In the genomic region with DNA sequence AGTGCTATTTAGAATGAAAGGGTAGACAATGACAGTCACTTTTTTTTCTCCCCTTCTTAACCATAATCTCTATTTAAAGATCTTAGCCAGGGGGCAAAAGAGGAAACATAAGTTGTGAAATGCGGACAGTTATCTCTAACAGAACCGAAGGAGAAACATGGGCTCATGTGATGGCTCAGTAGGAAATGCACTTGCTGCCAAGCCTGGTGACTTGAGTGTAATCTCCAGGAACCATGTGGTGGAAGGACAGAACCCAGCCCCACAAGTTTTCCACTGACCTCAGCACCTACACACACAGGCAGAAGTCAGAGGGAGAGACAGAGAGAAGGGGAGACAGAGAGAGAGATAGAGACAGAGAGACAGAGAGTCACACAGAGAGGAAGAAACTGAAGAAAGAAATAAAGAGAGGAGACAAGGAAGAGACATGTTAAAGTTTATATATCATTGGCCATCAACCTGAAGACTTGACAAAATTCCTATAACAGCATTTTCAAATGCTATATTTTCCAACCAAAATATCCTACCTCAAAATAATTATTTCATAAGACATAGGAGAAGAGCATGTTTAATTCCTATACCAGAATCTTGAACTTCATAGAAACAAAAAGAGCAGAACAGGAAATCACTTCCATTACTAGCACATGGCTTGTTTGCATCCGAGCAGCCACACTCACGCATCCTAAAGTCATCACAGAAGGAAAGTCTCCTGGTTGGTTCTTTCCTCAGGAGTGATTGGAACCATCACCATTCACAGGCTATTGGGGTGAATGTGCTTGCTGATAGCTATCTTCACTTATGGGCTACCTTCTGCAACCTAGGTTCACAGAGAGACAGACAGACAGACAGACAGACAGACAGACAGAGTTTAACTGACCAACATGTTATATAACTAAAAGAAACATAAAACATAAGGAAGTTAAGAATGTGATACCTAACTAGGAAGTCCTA, we compare ENCODE assay signal across 12 mouse cellular contexts. TPM values are rescaled to one million over a fixed set of nuclear protein-coding genes. Genes with fewer than 3 reads are reported as not detected.
DNase-seq lines count a peak whose midpoint lies in the region; ATAC-seq lines count a peak whose summit lies in the region.
"Had no signal": no experiment of that assay in that cellular context is flagged by ENCODE, and none has a peak within 500 bp of the region (broad histone marks: within the 10 kb centered on the region; RNA-seq: fewer than 3 reads in every experiment).

No protein-coding gene starts in this region.

- no peak overlapping the region for H3K4me2 ChIP-seq in embryonic facial prominence, embryonic 14.5 days (ENCODE audit: low read depth, low read length)
- no peak overlapping the region for H3K4me2 ChIP-seq in liver, embryonic 15.5 days
- H3K4me2 ChIP-seq: heart, embryonic 13.5 days; limb, embryonic 13.5 days had no signal

- H3K4me3 ChIP-seq in embryonic facial prominence, embryonic 14.5 days (ENCODE audit: low read depth, low read length): no peak overlapping the region
- no peak overlapping the region for H3K4me3 ChIP-seq in embryonic facial prominence, embryonic 10.5 days
- no peak overlapping the region for H3K4me3 ChIP-seq in liver, embryonic 15.5 days (replicated peaks)
- H3K4me3 ChIP-seq: heart, embryonic 13.5 days; limb, embryonic 13.5 days; myocyte had no signal

- 74% methylated on average over 4 of the region's 4 CpGs for WGBS in embryonic facial prominence, embryonic 14.5 days
- 86% methylated on average over 4 of the region's 4 CpGs for WGBS in embryonic facial prominence, embryonic 10.5 days
- WGBS in liver, embryonic 15.5 days (ENCODE audit: insufficient replicate concordance): 25% methylated on average over 4 of the region's 4 CpGs

- no peak overlapping the region for H3K9ac ChIP-seq in embryonic facial prominence, embryonic 14.5 days (ENCODE audit: low read depth, low read length)
- H3K9ac ChIP-seq in liver, embryonic 15.5 days: no peak overlapping the region
- H3K9ac ChIP-seq: heart, embryonic 13.5 days; limb, embryonic 13.5 days had no signal

- no peak overlapping the region for H3K27ac ChIP-seq in embryonic facial prominence, embryonic 14.5 days (replicated peaks; ENCODE audit: low read depth, low read length)
- no peak overlapping the region for H3K27ac ChIP-seq in embryonic facial prominence, embryonic 10.5 days (replicated peaks)
- H3K27ac ChIP-seq in liver, embryonic 15.5 days (replicated peaks): no peak overlapping the region
- H3K27ac ChIP-seq: heart, embryonic 13.5 days; limb, embryonic 13.5 days had no signal

- H3K4me1 ChIP-seq in embryonic facial prominence, embryonic 14.5 days (ENCODE audit: control insufficient read depth, insufficient read depth, low read length): no peaks in the 10 kb centered on the region
- H3K4me1 ChIP-seq in embryonic facial prominence, embryonic 10.5 days: no peaks in the 10 kb centered on the region
- peaks cover 8% of the 10 kb centered on the region for H3K4me1 ChIP-seq in liver, embryonic 15.5 days (replicated peaks)
- H3K4me1 ChIP-seq: heart, embryonic 13.5 days; limb, embryonic 13.5 days had no signal

- no peaks in the 10 kb centered on the region for H3K9me3 ChIP-seq in embryonic facial prominence, embryonic 14.5 days (ENCODE audit: control insufficient read depth, low read length)
- no peaks in the 10 kb centered on the region for H3K9me3 ChIP-seq in embryonic facial prominence, embryonic 10.5 days
- H3K9me3 ChIP-seq in liver, embryonic 15.5 days (replicated peaks): no peaks in the 10 kb centered on the region
- H3K9me3 ChIP-seq: heart, embryonic 13.5 days; limb, embryonic 13.5 days had no signal

- H3K27me3 ChIP-seq in embryonic facial prominence, embryonic 14.5 days (replicated peaks; ENCODE audit: control insufficient read depth, insufficient read depth, low read length): no peaks in the 10 kb centered on the region
- no peaks in the 10 kb centered on the region for H3K27me3 ChIP-seq in embryonic facial prominence, embryonic 10.5 days (replicated peaks; ENCODE audit: low read depth, poor library complexity, severe bottlenecking)
- H3K27me3 ChIP-seq in liver, embryonic 15.5 days: no peaks in the 10 kb centered on the region
- H3K27me3 ChIP-seq: heart, embryonic 13.5 days; limb, embryonic 13.5 days had no signal

- H3K36me3 ChIP-seq in embryonic facial prominence, embryonic 14.5 days (ENCODE audit: control insufficient read depth, insufficient read depth, low read length): no peaks in the 10 kb centered on the region
- no peaks in the 10 kb centered on the region for H3K36me3 ChIP-seq in embryonic facial prominence, embryonic 10.5 days (replicated peaks)
- no peaks in the 10 kb centered on the region for H3K36me3 ChIP-seq in liver, embryonic 15.5 days (replicated peaks)
- H3K36me3 ChIP-seq: heart, embryonic 13.5 days; limb, embryonic 13.5 days had no signal

- DNase-seq in embryonic facial prominence, embryonic 14.5 days (ENCODE audit: low spot score): peak; percentile 10
- DNase-seq in embryonic facial prominence, embryonic 10.5 days (ENCODE audit: low spot score): no peak
- DNase-seq in 416B (ENCODE audit: low read depth): peak; percentile 100
- DNase-seq in retina, postnatal 1 day: no peak
- no peak for DNase-seq in cerebellum, postnatal 25 days
- DNase-seq in thymus, postnatal 36 days: no peak
- DNase-seq: right cerebral cortex, postnatal 4 days had no signal

- no peak for ATAC-seq in embryonic facial prominence, embryonic 14.5 days (ENCODE audit: low read depth)
- peak; percentile 47; the same call in 1 of the 2 replicates for ATAC-seq in erythroid progenitor cell, adult 5-6 weeks (replicated peaks; ENCODE audit: low FRiP score, poor library complexity, severe bottlenecking)
- ATAC-seq in liver, embryonic 15.5 days (ENCODE audit: insufficient read depth): peak; percentile 55

RNA-seq across cellular contexts. Expression of gene Cnrip1, which starts 46.2 kb away (rescaled TPM):
- polyA plus RNA-seq in embryonic facial prominence, embryonic 14.5 days (2014; fragmentation: Nextera tagmentation; extraction: Ambion mirVana): 34.8 and 38.4 TPM in 2 replicates
- 12.5 and 16.2 TPM in 2 replicates for polyA plus RNA-seq in embryonic facial prominence, embryonic 10.5 days (2016; fragmentation: Nextera tagmentation; extraction: Ambion mirVana)
- total RNA-seq in erythroid progenitor cell, adult 5-6 weeks (2015; ENCODE audit: low replicate concordance): 4.6 TPM in 1 of 2 replicates, not detected in the other
- 0.23 TPM in 1 of 2 replicates, not detected in the other for total RNA-seq in erythroid progenitor cell, adult 5-6 weeks (2017; ENCODE audit: low replicate concordance)
- 2.8 and 2.9 TPM in 2 replicates for polyA plus RNA-seq in liver, embryonic 15.5 days (2015; fragmentation: Nextera tagmentation; extraction: Ambion mirVana)

RNA-seq across cellular contexts. Expression of gene Plek, which starts 47.0 kb away (rescaled TPM):
- polyA plus RNA-seq in embryonic facial prominence, embryonic 14.5 days (2014; fragmentation: Nextera tagmentation; extraction: Ambion mirVana): 4.2 and 4.4 TPM in 2 replicates
- 3.2 and 5.1 TPM in 2 replicates for polyA plus RNA-seq in embryonic facial prominence, embryonic 10.5 days (2016; fragmentation: Nextera tagmentation; extraction: Ambion mirVana)
- 13.7 and 31.0 TPM in 2 replicates for total RNA-seq in erythroid progenitor cell, adult 5-6 weeks (2015; ENCODE audit: low replicate concordance)
- total RNA-seq in erythroid progenitor cell, adult 5-6 weeks (2017; ENCODE audit: low replicate concordance): 15.9 and 16.0 TPM in 2 replicates
- polyA plus RNA-seq in liver, embryonic 15.5 days (2015; fragmentation: Nextera tagmentation; extraction: Ambion mirVana): 16.3 and 18.0 TPM in 2 replicates

RNA-seq across cellular contexts. Expression of gene Fbxo48, which starts 54.0 kb away (rescaled TPM):
- 1.4 and 1.5 TPM in 2 replicates for polyA plus RNA-seq in embryonic facial prominence, embryonic 14.5 days (2014; fragmentation: Nextera tagmentation; extraction: Ambion mirVana)
- polyA plus RNA-seq in embryonic facial prominence, embryonic 10.5 days (2016; fragmentation: Nextera tagmentation; extraction: Ambion mirVana): 1.5 and 1.6 TPM in 2 replicates
- 22.7 and 59.5 TPM in 2 replicates for total RNA-seq in erythroid progenitor cell, adult 5-6 weeks (2015; ENCODE audit: low replicate concordance)
- total RNA-seq in erythroid progenitor cell, adult 5-6 weeks (2017; ENCODE audit: low replicate concordance): 47.9 and 59.2 TPM in 2 replicates
- 1.5 and 1.7 TPM in 2 replicates for polyA plus RNA-seq in liver, embryonic 15.5 days (2015; fragmentation: Nextera tagmentation; extraction: Ambion mirVana)

Comparison
In these comparisons a context has a peak if more than half of its experiments do, and no peak if none do; other contexts are left out.
1. DNase-seq: peak in embryonic facial prominence, embryonic 14.5 days (single experiment) and 416B (single experiment); none in embryonic facial prominence, embryonic 10.5 days (single experiment), retina, postnatal 1 day (single experiment), cerebellum, postnatal 25 days (0 of 2) and thymus, postnatal 36 days (0 of 2).